Mouse (Mus musculus) heart, postnatal 0 days (tissue): ENCODE data around the gene Fgfr2.

Experiments used
- CTCF ChIP-seq: IDR thresholded peaks from 2 replicates; pipeline ENCODE4 v1.5.1; 2016; ENCODE audit warnings: antibody characterized with exemption, control low read depth, low read depth
- EP300 ChIP-seq: IDR thresholded peaks from 2 replicates; pipeline ENCODE4 v1.6.1; 2016; ENCODE audit warnings: antibody characterized with exemption, low read depth

- no peak for TF ChIP-seq CTCF
- TF ChIP-seq EP300, result no peak
Measured at GRCm38 (mm10) chr7:130678414-130678813, 2444.7 kb downstream of the Fgfr2 start.
